Mouse (Mus musculus): ENCODE measurements around the gene Zfyve19.

Gene Zfyve19

GRCm38 (mm10) chr2:119250826-119251478 is 42.5 kb downstream of the Zfyve19 start:
- peak in 1 of 2 experiments; percentile 68 for DNase-seq (ENCODE audit: low spot score in 2 of 2)

- no peak for DNase-seq (ENCODE audit: low spot score in 2 of 2)
Observed at GRCm38 (mm10) chr2:119254976-119255375, 46.6 kb downstream of the Zfyve19 start.

- no peak for DNase-seq (ENCODE audit: low spot score in 2 of 2)
Observed at GRCm38 (mm10) chr2:119260518-119260917, 52.1 kb downstream of the Zfyve19 start.

GRCm38 (mm10) chr2:119261326-119261725 is 52.9 kb downstream of the Zfyve19 start:
- no peak for DNase-seq (ENCODE audit: low spot score in 2 of 2)

GRCm38 (mm10) chr2:119262978-119263377 is 54.6 kb downstream of the Zfyve19 start:
- no peak for DNase-seq (ENCODE audit: low spot score in 2 of 2)

- DNase-seq (ENCODE audit: low spot score in 2 of 2): no peak
Observed at GRCm38 (mm10) chr2:119263813-119264212, 55.4 kb downstream of the Zfyve19 start.

Measured in frontal cortex, postnatal 10 days (tissue).